Mouse (Mus musculus) CD4-positive, CD25-positive, alpha-beta regulatory T cell, adult 9 weeks (primary cell): ENCODE measurements around the gene Msto1. TPM values are rescaled to one million over a fixed set of nuclear protein-coding genes. Genes with fewer than 3 reads are reported as not detected.

Source experiments
- polyA plus RNA-seq: library from polyadenylated mRNA; unstranded; fragments of 100-300 nt; shearing (Covaris generic); gene quantifications from one replicate; pipeline ENCODE4 v1.2.1, GENCODE M21; 2017

The Msto1 gene
- polyA plus RNA-seq, result 35.0 TPM

GRCm38 (mm10) chr3:88913511-88914383, at the start of gene Msto1:
TSS of gene Msto1 (minus strand) at chr3:88913999.

GRCm38 (mm10) chr3:88950576-88951326, 37.0 kb upstream of the Msto1 start, which contains the start of the genes Ash1l and Dap3:
TSS of gene Ash1l (plus strand) at chr3:88950622.
TSS of gene Dap3 (minus strand) at chr3:88951181.

Other genes starting within 250 kb of the Msto1 start
- gene Khdc4, start 228.2 kb downstream of the Msto1 start, polyA plus RNA-seq, result 51.5 TPM
- gene Rit1, start 197.2 kb downstream of the Msto1 start, polyA plus RNA-seq, result 63.2 TPM
- 76.8 TPM for gene Syt11, start 138.8 kb downstream of the Msto1 start, polyA plus RNA-seq
- 39.9 TPM for gene Gon4l, start 78.8 kb downstream of the Msto1 start, polyA plus RNA-seq
- gene Ash1l, start 36.6 kb upstream of the Msto1 start, polyA plus RNA-seq, result 35.1 TPM
- 174 TPM for gene Dap3, start 37.2 kb upstream of the Msto1 start, polyA plus RNA-seq
- gene Rusc1, start 179.3 kb upstream of the Msto1 start, polyA plus RNA-seq, result 55.7 TPM
- not detected for gene Gm43738, start 187.1 kb upstream of the Msto1 start, polyA plus RNA-seq
- gene Fdps, start 188.0 kb upstream of the Msto1 start, polyA plus RNA-seq, result 114 TPM
- gene Pklr, start 222.1 kb upstream of the Msto1 start, polyA plus RNA-seq, result not detected
- gene Hcn3, start 246.2 kb upstream of the Msto1 start, polyA plus RNA-seq, result 1.4 TPM